Mouse (Mus musculus) erythroblast, embryonic 14.5 days (primary cell): ENCODE results near the gene Zfyve9.

Source experiments
- GATA1 ChIP-seq: IDR thresholded peaks from 2 replicates; pipeline ENCODE4 v1.6.1; 2012; ENCODE audit warnings: low read length, inconsistent platforms, mixed read lengths
- TAL1 ChIP-seq: IDR thresholded peaks from 3 replicates; pipeline ENCODE4 v1.6.1; 2012; ENCODE audit warnings: low read length, inconsistent platforms, mixed read lengths

- TF ChIP-seq TAL1 (no peak), GATA1 (no peak)
These were observed 187.2 kb downstream of the Zfyve9 start for GRCm38 (mm10) chr4:108593376-108593775.
